Mouse (Mus musculus) hindbrain, embryonic 15.5 days (tissue): Measurements from ENCODE around the gene 1600015I10Rik. TPM values are rescaled to one million over a fixed set of nuclear protein-coding genes. Genes with fewer than 3 reads are reported as not detected.
"Not testable (repeated sequence)": the region's sequence is repeated elsewhere in the genome, so short reads cannot be mapped to it uniquely, and the experiment has no call there.

ENCODE experiments used
- ATAC-seq: fragments of 200-750 bp; cut with Nextera tagmentation; 2 replicates; pipeline ENCODE4 v1.8.0; 2017; ENCODE audit warnings: low read depth, moderate number of reproducible peaks, moderate TSS enrichment; ENCODE audit not compliant: low FRiP score
- H3K27ac ChIP-seq: fragments of 300-500 bp; sonication (generic); replicated peaks from 2 replicates; pipeline ENCODE4 v1.5.1; 2015; ENCODE audit warnings: mild to moderate bottlenecking, inconsistent platforms
- H3K27me3 ChIP-seq: fragments of 300-500 bp; sonication (generic); 2 replicates; pipeline ENCODE4 v1.6.1; 2015; ENCODE audit warnings: control low read depth, inconsistent platforms
- H3K36me3 ChIP-seq: fragments of 300-500 bp; sonication (generic); 2 replicates; pipeline ENCODE4 v1.6.1; 2015; ENCODE audit warnings: control low read depth, inconsistent platforms
- H3K4me1 ChIP-seq: fragments of 300-500 bp; sonication (generic); replicated peaks from 2 replicates; pipeline ENCODE4 v1.6.1; 2015; ENCODE audit warnings: control low read depth, inconsistent platforms
- H3K4me2 ChIP-seq: fragments of 300-500 bp; sonication (generic); 2 replicates; pipeline ENCODE4 v1.6.1; 2015; ENCODE audit warnings: moderate library complexity, mild to moderate bottlenecking, inconsistent platforms
- H3K4me3 ChIP-seq: fragments of 300-500 bp; sonication (generic); 2 replicates; pipeline ENCODE4 v1.5.1; 2015; ENCODE audit warnings: mild to moderate bottlenecking, inconsistent platforms
- H3K9ac ChIP-seq: fragments of 300-500 bp; sonication (generic); 2 replicates; pipeline ENCODE4 v1.6.1; 2015; ENCODE audit warnings: inconsistent platforms
- H3K9me3 ChIP-seq: fragments of 300-500 bp; sonication (generic); 2 replicates; pipeline ENCODE4 v1.6.1; 2016; ENCODE audit warnings: control low read depth, inconsistent platforms
- WGBS: fragments of 180-500 bp; shearing (Covaris S2); methylation state at CpG from one replicate; pipeline ENCODE4 v1.1.7; 2015; 5-methylcytosine and 5-hydroxymethylcytosine counted together
- polyA plus RNA-seq: library from polyadenylated mRNA; unstranded; fragments of >200 nt; fragmentation: Nextera tagmentation; extraction: Ambion mirVana; gene quantifications from 2 replicates; pipeline ENCODE4 v1.2.1, GENCODE M21; 2015

Gene 1600015I10Rik
- polyA plus RNA-seq, 1 experiment from 2014 or later, result not detected

DNA sequence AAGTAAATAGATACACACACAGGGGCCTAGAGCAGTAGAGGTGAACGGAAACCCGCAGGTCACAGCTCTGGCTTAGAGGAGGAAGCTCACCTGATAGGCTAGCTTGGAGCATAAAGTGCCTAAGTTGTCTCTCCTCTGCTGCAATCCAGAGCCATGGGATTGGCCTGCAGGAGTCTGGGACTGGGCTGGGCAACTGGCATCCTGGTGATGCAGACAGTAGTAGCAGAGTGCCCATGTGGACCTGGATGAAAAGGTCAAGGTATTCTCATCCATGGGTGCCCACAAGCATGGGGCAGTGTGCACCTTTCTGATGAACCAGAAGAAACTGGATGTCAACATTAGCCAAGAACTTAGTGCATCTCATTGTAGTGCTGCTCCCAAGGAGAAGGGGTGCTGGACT, 16.1 kb upstream of the 1600015I10Rik start:
- Histone ChIP-seq H3K27ac (no peak overlapping the region), H3K4me1 (no peaks in the 10 kb centered on the region), H3K4me2 (no peak overlapping the region), H3K9ac (no peak overlapping the region), H3K4me3 (no peak overlapping the region), H3K36me3 (no peaks in the 10 kb centered on the region), H3K27me3 (no peaks in the 10 kb centered on the region), H3K9me3 (no peaks in the 10 kb centered on the region)
- no peak for ATAC-seq
- 96% methylated on average over 2 of the region's 2 CpGs for WGBS

DNA sequence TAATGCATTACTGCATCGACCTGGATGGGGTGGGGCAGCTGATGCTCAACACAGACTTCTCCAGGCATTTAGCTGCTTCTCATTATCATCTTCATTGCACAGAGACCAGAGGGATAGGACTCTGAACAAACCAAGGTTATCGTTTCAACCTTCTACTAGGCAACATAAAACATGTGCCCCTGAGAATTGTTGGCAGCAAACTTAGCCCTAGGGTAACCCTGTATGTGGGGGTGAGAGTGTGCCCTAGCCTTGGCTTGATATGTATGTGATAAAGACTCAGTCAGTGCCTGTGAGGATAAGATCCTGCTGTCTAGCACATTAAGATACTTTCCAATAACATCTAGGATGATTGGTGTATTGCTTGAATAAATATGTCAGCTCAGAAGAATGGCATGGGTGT, 19.9 kb downstream of the 1600015I10Rik start:
- Histone ChIP-seq H3K27me3 (no peaks in the 10 kb centered on the region), H3K9ac (no peak overlapping the region), H3K4me3 (no peak overlapping the region), H3K9me3 (no peaks in the 10 kb centered on the region), H3K4me1 (no peaks in the 10 kb centered on the region), H3K36me3 (no peaks in the 10 kb centered on the region), H3K4me2 (no peak overlapping the region), H3K27ac (no peak overlapping the region)
- whole genome bisulfite sequencing, result 73% methylated on average over 2 of the region's 2 CpGs
- no peak for ATAC-seq

DNA sequence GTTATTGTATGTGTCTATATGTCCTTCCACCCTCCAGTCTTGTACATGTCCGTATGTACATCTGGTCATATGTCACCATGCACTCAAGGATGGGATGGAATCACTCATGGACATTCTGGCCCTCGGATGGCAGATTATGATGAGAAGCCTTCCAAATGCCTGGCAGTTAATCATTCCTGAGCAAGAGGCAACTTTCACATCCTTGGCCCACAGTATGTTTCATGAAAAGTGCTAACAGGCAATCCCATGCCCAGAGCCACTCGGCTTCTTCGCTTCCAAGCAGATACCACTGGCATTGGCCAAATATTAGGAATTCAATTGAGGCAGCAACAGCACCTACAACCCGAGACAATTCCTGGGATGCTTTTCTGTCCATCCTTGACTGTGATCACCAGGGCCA, 21.0 kb downstream of the 1600015I10Rik start:
- no peak overlapping the region for H3K9ac ChIP-seq
- WGBS, result 87% methylated on average over 5 of the region's 5 CpGs
- H3K4me3 ChIP-seq, result no peak overlapping the region
- H3K27ac ChIP-seq, result no peak overlapping the region
- H3K4me2 ChIP-seq, result no peak overlapping the region
- no peaks in the 10 kb centered on the region for H3K27me3 ChIP-seq
- H3K36me3 ChIP-seq, result no peaks in the 10 kb centered on the region
- H3K4me1 ChIP-seq, result no peaks in the 10 kb centered on the region
- ATAC-seq, result no peak
- no peaks in the 10 kb centered on the region for H3K9me3 ChIP-seq

DNA sequence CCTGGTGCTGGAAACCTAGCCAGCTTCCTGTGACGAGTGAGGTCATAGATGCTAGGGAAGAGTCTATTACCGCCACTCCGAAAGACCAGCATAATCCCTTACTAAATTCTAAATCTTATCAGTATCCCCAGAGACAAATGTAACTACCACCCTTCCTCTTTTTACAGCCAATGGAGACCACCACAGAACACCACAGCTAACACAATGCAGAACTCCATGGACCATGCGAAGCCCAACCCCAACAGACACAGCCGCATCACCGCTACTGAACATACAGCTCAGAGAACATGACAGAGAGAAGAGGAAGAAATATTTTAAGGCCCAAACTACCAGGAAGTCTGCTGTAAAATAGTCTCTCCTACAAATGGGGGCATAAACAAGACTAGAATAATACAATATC, 21.9 kb downstream of the 1600015I10Rik start:
- Histone ChIP-seq H3K27me3 (no peaks in the 10 kb centered on the region), H3K27ac (no peak overlapping the region), H3K4me1 (no peaks in the 10 kb centered on the region), H3K9ac (no peak overlapping the region), H3K36me3 (no peaks in the 10 kb centered on the region), H3K4me2 (no peak overlapping the region), H3K9me3 (no peaks in the 10 kb centered on the region), H3K4me3 (no peak overlapping the region)
- no peak for ATAC-seq
- WGBS, result 93% methylated on average over 6 of the region's 6 CpGs

DNA sequence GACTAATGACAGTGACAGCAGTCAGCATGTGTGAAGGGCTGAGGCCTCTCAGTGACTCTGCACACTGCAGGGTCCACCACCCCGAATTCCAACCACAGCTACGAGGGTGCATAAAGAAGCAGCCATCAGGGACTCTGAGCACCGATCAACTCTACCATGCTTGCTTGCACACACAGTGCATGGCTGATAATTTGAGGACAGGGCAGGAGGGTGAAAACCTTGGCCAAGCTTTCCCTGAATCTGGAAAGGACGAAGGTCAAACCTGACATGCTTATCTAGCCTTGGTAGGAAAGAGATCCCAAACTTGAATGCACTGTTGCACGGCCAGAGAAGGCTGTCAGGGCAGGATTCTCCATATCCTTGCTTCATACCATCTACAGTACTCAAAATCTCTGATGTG, 23.5 kb downstream of the 1600015I10Rik start:
- WGBS, result 86% methylated on average over 5 of the region's 5 CpGs
- Histone ChIP-seq H3K4me3 (no peak overlapping the region), H3K9me3 (no peaks in the 10 kb centered on the region), H3K4me1 (no peaks in the 10 kb centered on the region), H3K36me3 (no peaks in the 10 kb centered on the region), H3K4me2 (no peak overlapping the region), H3K27ac (no peak overlapping the region), H3K9ac (no peak overlapping the region), H3K27me3 (no peaks in the 10 kb centered on the region)
- ATAC-seq, result no peak

DNA sequence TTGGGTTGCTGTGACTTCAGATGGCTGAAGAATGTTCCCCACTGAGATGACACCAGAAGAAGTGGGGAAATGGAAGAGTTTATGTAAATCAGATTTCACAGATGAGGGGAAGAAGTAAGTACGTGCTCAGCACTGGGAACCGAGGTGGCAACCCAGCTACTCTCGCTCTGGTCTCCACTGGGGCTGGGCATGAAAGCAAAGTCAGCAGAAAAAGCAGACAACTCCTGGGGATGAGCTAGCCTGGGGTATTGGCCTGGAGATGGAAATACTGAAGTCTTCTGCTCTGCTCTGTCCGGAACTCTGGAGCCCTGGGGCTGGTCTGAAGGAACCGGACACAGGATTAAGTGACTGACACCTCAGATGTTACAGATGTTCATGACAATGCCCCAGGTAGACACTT, 24.5 kb downstream of the 1600015I10Rik start:
- Histone ChIP-seq H3K9ac (no peak overlapping the region), H3K4me2 (no peak overlapping the region), H3K9me3 (no peaks in the 10 kb centered on the region), H3K4me3 (no peak overlapping the region), H3K4me1 (no peaks in the 10 kb centered on the region), H3K36me3 (no peaks in the 10 kb centered on the region), H3K27ac (no peak overlapping the region), H3K27me3 (no peaks in the 10 kb centered on the region)
- no peak for ATAC-seq
- 78% methylated on average over 5 of the region's 5 CpGs for WGBS

DNA sequence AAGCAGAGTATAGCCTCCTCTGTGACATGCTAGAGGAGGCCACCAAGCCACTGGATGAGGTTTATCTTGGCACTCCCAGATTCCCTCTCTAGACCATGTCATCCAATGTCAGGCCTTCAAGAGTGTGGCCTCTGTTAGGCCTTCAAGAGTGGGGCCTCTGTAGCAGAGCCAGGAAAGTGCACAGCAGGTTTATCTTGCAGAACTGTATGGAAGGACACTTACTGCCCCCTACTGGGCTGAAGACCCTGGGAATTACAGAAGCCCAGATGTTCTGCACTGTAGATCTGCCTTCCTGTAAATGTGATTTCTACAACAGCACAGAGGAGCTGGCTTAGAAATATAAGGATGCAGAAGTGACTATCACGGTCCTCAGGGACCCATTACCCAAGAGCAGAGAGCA, 25.3 kb downstream of the 1600015I10Rik start:
- Histone ChIP-seq H3K27ac (no peak overlapping the region), H3K9me3 (no peaks in the 10 kb centered on the region), H3K4me3 (no peak overlapping the region), H3K9ac (no peak overlapping the region), H3K4me1 (no peaks in the 10 kb centered on the region), H3K27me3 (no peaks in the 10 kb centered on the region), H3K4me2 (no peak overlapping the region), H3K36me3 (no peaks in the 10 kb centered on the region)
- 50% methylated on average over 1 of the region's 1 CpGs for WGBS
- no peak for ATAC-seq

DNA sequence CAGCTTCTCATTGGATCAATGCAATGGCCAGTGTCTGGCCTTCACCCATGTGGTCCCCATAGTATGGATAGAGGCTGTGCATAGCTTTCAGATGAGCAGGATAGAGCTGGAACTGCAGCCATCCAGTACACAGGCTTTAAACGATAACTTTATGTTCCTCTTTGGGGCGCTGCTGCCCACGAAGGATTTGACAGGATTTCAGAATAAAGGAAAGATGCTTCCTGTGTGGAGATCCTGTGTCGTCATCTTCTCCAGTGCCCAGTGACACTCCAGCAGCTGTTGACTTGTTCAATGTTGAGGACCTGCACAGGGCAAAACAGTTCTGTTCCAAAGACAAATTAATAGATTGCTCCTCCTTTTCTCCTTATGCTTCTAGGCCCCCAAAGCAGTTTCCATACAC, 27.1 kb downstream of the 1600015I10Rik start:
- WGBS, result 85% methylated on average over 4 of the region's 4 CpGs
- no peaks in the 10 kb centered on the region for H3K27me3 ChIP-seq
- no peak for ATAC-seq
- H3K9me3 ChIP-seq, result no peaks in the 10 kb centered on the region
- H3K27ac ChIP-seq, result no peak overlapping the region
- H3K36me3 ChIP-seq, result no peaks in the 10 kb centered on the region
- H3K4me1 ChIP-seq, result no peaks in the 10 kb centered on the region
- no peak overlapping the region for H3K9ac ChIP-seq
- H3K4me3 ChIP-seq, result no peak overlapping the region
- H3K4me2 ChIP-seq, result no peak overlapping the region

DNA sequence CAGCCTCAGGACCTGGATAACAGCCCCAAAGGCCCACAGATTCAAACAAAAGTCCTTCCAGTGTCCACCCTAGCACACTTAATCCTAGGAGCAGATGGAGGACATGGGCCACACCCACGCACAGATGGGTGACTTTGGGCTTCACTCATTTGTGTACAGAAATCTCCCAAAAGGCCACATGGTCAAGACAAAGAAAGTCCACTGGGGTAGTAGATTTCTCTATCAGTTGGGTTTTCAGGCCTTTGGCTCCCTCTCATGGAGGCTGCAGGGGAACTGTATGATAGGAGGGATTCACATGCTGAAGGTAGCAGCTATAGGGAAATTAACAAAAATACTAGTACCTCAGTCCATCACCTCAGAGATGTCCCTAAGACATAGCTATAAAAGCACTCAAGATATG, 28.4 kb downstream of the 1600015I10Rik start:
- Histone ChIP-seq H3K4me3 (no peak overlapping the region), H3K9ac (no peak overlapping the region), H3K9me3 (no peaks in the 10 kb centered on the region), H3K27ac (no peak overlapping the region), H3K4me2 (no peak overlapping the region), H3K27me3 (no peaks in the 10 kb centered on the region), H3K4me1 (no peaks in the 10 kb centered on the region), H3K36me3 (no peaks in the 10 kb centered on the region)
- 39% methylated on average over 1 of the region's 1 CpGs for WGBS
- peak; percentile 45; the same call in 1 of the 2 replicates for ATAC-seq

DNA sequence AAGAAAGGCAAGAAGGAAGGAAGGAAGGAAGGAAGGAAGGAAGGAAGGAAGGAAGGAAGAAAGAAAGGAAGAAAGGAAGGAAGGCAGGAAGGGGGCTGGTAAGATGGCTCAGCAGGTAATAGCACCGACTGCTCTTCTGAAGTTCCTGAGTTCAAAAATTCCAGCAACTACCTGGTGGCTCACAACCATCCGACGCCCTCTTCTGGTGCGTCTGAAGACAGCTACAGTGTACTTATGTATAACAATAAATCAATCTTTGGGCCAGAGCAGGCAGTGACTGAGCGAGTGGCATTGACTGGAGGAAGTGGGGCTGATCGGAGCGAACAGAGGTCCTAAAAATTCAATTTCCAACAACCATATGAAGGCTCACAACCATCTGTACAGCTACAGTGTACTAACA, 29.5 kb downstream of the 1600015I10Rik start:
- not testable (repeated sequence) for H3K36me3 ChIP-seq, ATAC-seq, H3K27ac ChIP-seq, H3K9me3 ChIP-seq, H3K4me1 ChIP-seq, H3K9ac ChIP-seq, H3K4me3 ChIP-seq, H3K4me2 ChIP-seq, H3K27me3 ChIP-seq
- 31% methylated on average over 7 of the region's 7 CpGs for WGBS

DNA sequence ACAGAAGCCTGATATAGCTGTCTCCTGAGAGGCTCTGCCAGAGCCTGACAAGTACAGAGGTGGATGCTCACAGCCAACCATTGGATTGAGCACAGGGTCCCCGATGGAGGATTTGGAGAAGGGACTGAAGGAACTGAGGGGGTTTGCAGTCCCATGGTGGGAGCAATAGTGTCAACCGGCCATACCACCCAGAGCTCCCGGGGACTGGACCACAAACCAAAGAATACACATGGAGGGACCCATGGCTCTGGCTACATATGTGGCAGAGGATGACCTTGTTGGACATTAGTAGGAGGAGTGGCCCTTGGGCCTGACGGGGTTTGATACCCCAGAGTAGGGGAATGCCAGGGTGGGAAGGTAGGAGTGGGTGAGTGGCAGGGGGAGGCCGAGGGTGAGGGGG, 37.0 kb downstream of the 1600015I10Rik start:
- not testable (repeated sequence) for H3K4me1 ChIP-seq, H3K27ac ChIP-seq, H3K4me3 ChIP-seq, H3K36me3 ChIP-seq, H3K9me3 ChIP-seq, H3K9ac ChIP-seq, ATAC-seq, H3K4me2 ChIP-seq, H3K27me3 ChIP-seq
- 85% methylated on average over 5 of the region's 5 CpGs for WGBS

DNA sequence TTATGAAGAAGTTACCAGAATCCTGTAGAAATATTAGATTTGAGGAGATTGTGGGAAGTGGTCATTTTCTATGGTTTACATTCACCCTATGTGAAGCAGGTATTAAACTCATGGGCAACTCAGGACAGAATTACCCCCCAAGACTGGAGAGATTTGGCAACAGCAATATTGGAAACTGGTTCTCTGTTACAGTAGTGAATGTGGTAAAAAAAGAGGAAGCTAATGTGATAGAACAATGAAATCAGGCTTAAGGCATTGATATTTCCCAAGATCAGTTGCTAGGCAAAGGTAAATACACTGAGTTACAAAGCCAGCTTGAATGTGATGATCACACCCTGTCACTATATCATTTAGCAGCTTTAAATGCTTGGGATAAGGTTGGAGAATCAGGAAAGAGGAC, 38.2 kb downstream of the 1600015I10Rik start:
- Histone ChIP-seq H3K4me2 (no peak overlapping the region), H3K27ac (no peak overlapping the region), H3K4me1 (no peaks in the 10 kb centered on the region), H3K9ac (no peak overlapping the region), H3K27me3 (no peaks in the 10 kb centered on the region), H3K36me3 (no peaks in the 10 kb centered on the region), H3K4me3 (no peak overlapping the region), H3K9me3 (no peaks in the 10 kb centered on the region)
- ATAC-seq, result no peak

DNA sequence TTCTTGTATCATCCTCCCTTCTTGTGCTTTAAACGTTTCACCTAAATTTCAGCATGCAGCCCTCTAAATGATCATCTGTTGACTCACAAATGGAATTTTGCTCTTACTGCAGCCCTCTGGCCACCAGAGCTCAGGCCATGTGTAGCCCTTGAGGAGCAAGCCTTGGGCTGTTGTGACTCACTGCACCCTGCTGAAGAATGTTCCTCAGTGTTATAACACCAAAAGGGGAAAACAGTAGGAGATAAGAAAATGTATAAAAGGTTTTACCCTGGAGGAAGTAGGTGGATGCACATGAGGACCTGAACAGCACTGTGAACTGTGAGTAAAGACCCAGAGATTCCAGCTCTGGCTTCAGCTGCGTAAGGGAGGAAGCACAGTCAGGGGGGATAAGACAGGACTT, 45.0 kb downstream of the 1600015I10Rik start, which contains the start of gene Doxl2:
Gene Doxl2 (plus strand): TSS at position 301 of the 400 bp plus-strand sequence.
- no peak within 1 kb of the TSS for H3K27ac ChIP-seq
- WGBS, result 86% methylated on average over 2 of the region's 2 CpGs
- no peaks in the 10 kb centered on the region for H3K9me3 ChIP-seq
- H3K27me3 ChIP-seq, result no peaks in the 10 kb centered on the region
- H3K4me1 ChIP-seq, result no peaks in the 10 kb centered on the region
- no peak within 1 kb of the TSS for H3K4me2 ChIP-seq
- H3K9ac ChIP-seq, result no peak within 1 kb of the TSS
- no peaks in the 10 kb centered on the region for H3K36me3 ChIP-seq
- no peak within 1 kb of the TSS for H3K4me3 ChIP-seq
- ATAC-seq, result no peak
